Mouse (Mus musculus): ENCODE measurements around the gene Lmod1.

Lmod1 gene

DNA sequence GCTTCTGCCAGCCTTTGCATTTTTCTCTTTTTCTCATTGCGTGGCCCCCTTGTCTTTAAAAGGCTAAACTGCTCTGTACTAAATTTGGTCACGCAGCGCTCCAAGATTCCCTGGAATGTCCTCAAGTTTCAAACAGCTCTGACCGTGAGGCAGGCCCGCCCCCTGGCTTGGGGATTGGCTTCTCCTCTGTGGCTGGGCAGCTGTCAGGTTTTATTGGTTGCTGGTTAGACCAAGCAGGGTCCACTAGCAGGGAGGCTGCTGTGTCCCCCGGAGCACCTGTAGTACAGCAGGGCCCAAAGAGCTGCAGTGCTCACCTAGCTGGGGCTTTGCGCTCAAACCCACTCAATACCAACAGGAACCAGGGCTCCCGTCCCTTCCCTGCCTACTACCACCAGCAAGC lies at the start of gene Lmod1:
TSS of gene Lmod1 (plus strand) at position 237 of the 400 bp plus-strand sequence.
- no peak for DNase-seq (ENCODE audit: low spot score in 2 of 2)

GRCm38 (mm10) chr1:135280646-135281045 lies 44.0 kb upstream of the Lmod1 start:
- no peak for DNase-seq (ENCODE audit: low spot score in 2 of 2)

DNA sequence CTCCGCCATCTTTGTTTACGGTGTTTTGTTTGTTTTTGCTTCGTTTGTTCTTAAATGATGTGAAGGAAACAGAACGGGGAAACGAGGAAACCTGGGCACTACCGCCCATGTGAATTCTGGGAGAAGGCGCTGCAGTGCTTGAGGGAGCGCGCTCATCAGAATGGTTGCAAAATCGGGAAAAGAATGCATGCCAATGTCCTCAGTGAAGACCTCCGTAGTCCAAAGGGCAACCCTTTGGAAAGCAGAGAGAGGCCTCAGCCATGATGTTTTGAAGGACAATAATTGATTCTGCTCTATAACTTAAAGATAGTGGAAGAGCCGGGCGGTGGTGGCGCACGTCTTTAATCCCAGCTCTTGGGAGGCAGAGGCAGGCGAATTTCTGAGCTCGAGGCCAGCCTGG lies 42.8 kb upstream of the Lmod1 start:
- DNase-seq (ENCODE audit: low spot score in 2 of 2), result no peak

DNA sequence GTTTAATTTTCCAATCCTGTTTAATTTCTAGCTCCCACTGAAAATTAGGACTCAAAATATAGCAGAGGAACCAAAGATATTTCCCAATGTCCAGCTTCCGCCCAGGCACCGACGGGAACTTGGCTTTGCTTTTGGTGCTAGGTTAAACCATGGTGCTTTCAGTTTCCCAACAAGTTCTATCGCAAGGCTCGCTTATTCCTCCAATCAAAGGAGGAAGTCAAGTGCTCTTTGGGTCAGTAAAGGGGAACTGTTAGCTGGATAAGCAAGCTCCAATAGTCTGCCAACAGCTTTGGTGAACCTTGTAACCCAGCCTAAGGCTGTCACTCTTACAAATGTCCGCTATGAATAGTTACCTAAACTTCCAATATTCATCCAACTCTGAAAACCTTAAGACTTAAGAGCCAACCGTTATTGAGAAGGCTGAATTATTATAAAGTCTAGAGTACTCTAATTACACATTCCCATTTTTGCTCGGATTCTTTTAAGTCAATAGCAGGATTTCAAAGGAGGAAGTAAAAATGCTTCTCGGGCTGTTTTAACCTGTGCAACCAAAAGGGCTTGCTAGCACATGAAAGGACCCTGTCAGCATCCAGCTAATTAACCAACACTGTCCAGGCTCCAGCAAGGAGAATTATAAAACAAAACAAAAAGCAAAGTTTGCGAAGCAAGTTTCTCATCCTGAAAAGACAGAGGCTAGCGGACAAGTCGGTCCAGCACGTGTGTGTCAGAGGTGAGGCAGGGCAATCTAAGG lies 41.9 kb upstream of the Lmod1 start:
- DNase-seq (ENCODE audit: low spot score in 2 of 2), result peak; percentile 15 to 48

- no peak for DNase-seq (ENCODE audit: low spot score in 2 of 2)
Measured at GRCm38 (mm10) chr1:135283287-135283825, 41.3 kb upstream of the Lmod1 start.

- DNase-seq (ENCODE audit: low spot score in 2 of 2), result peak; percentile 56 to 57
Measured at GRCm38 (mm10) chr1:135283826-135284291, 40.7 kb upstream of the Lmod1 start, which contains the start of gene Rnpep. TSS of gene Rnpep (minus strand) at chr1:135284084.

DNA sequence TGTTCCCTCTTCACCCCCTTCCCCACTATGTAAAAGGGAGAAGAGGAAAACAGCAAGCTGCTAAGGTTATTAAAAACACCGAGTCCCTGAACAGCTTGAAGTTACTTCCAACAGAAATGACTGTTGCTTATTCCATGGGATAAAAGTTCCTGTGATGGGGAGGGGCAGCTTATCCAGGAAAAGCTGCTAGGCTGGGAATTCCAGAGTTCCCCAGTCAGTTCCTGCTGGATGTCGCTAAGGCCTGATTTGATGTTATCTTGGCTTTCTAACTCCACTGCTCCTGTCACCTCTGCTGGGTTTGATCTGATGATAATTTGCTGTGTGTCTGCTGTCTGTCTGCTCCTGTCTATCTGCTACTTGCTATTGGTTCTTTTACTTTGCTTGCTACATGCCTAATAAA lies 38.3 kb upstream of the Lmod1 start:
- DNase-seq (ENCODE audit: low spot score in 2 of 2), result no peak

GRCm38 (mm10) chr1:135290908-135291307 lies 33.7 kb upstream of the Lmod1 start:
- no peak for DNase-seq (ENCODE audit: low spot score in 2 of 2)

GRCm38 (mm10) chr1:135311356-135311755 lies 13.3 kb upstream of the Lmod1 start:
- no peak for DNase-seq (ENCODE audit: low spot score in 2 of 2)

GRCm38 (mm10) chr1:135312201-135312600 lies 12.4 kb upstream of the Lmod1 start:
- DNase-seq (ENCODE audit: low spot score in 2 of 2), result no peak

- peak; percentile 87 to 90 for DNase-seq (ENCODE audit: low spot score in 2 of 2)
Measured at GRCm38 (mm10) chr1:135313284-135314031, 11.1 kb upstream of the Lmod1 start, which contains the start of gene Timm17a. TSS of gene Timm17a (minus strand) at chr1:135313778.

DNA sequence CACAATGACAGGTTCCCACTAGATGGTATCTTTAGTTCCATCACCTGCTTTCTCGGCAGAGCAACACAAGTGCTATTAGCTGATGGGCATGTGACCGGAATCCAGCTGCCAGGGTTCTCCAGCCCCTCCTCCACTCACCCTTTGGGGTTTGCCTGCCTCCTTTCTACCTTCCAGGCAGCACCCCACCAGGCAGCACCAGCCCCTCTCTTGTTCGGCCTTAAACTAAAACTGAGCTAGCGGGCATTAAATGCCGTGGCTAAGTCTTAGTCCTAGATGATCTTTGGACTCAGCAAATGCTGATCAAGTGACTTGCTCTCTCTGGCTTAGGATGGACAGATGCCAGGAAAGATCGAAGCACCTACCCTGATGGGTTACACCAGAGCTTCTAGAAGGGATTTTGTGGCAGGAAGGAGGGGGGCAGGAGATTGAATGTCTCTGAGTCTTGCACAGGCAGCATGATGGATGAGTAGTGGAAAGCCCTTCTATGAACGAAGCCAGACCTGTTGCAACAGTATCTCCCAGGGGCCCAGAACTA lies 1.2 kb upstream of the Lmod1 start:
- DNase-seq (ENCODE audit: low spot score in 2 of 2), result no peak

DNA sequence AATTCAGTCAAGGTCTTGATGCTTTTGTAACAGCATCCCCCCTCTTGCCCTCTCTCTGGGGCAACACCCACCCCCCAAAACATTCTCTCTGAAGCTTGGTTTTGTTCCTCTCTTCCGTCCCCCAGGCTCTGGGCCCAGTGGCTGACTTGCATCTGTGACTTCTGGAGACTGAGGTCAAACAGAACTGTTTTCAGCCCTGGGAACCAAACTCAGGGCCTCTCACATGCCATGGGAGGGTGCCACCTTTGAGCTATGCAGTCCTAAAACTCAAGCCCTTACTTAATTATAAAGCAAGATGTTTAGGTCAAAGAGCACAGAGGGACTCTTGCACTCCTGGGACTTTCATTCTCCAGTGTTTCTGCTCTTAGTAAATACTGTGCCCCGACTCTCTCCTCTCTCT lies 1.3 kb downstream of the Lmod1 start:
- no peak for DNase-seq (ENCODE audit: low spot score in 2 of 2)

- DNase-seq (ENCODE audit: low spot score in 2 of 2), result no peak
Measured at GRCm38 (mm10) chr1:135328368-135328767, 3.8 kb downstream of the Lmod1 start.

GRCm38 (mm10) chr1:135330578-135330977 lies 6.0 kb downstream of the Lmod1 start:
- DNase-seq (ENCODE audit: low spot score in 2 of 2), result no peak

DNA sequence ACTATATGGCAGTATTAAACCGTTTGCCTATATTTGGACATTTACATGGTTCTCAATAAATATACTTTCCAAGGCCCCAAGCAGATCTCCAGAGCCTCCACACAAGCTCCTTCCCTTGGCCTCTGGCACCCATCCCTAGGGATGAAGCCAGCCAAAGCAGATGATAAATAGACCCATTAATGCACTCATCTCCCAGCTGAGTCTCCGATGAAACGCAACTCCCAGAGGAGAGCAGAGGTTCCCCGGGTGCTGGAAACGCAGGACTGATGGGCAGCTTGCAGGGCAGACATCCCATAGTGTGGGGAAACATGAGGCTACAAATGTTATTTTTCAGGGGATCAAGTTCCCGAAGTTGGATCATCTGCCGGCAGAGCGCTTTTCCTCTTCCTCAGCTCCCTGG lies 17.3 kb downstream of the Lmod1 start:
- no peak for DNase-seq (ENCODE audit: low spot score in 2 of 2)

GRCm38 (mm10) chr1:135344026-135344425 lies 19.4 kb downstream of the Lmod1 start:
- DNase-seq (ENCODE audit: low spot score in 2 of 2), result no peak

DNA sequence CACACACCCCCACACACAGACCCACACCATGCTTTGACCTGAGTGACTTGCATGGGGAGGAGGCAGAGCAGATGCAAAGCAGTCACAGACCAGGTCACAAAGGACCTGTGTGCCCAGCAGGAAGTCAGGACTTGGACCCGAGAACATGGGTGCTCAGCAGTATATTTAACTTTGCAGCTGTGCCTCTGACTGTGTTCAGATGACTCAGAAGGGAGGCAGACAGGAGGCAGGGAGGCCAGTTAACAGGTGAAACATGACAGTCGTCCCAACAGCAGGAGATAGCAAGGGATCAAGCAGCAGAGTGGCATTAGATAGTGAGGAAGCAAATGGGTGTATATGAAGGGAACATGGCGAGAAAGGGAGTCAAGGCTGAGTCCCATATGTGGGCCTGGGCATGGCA lies 22.3 kb downstream of the Lmod1 start:
- DNase-seq (ENCODE audit: low spot score in 2 of 2), result no peak

DNA sequence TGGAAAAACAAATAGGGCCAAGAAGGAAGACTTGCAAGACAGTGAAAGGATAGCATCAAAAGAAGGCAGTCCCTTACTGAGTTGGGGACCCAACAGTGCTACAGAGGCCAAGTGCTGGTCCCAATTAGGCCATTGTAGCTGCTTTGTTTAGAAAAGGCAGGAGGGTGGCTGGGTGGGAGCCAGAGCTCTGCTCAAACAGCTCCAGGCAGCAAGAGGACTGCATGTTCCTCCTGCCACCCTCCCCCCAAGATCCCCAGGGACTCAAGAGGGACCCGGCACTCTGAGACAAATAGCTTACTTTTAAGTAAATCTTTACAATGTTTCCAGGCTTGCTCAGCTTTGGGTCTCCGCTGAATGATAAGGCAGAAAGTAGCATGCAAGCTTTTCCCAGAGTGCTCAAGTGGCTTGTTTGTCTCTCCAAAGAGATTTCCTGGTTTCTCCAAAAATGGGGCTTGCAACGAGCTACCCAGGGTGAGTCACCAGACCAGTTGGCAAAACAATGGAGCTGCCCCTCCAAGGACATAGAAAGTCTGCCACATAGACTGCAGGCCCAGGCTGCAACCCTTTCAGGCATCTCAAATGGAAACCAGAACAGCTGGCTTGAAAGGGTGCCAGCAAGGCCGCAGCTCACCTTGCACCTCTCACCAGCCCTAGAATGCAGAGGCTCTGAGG lies 23.0 kb downstream of the Lmod1 start:
- DNase-seq (ENCODE audit: low spot score in 2 of 2), result no peak

GRCm38 (mm10) chr1:135351953-135352352 lies 27.3 kb downstream of the Lmod1 start:
- DNase-seq (ENCODE audit: low spot score in 2 of 2), result no peak

GRCm38 (mm10) chr1:135359071-135359470 lies 34.5 kb downstream of the Lmod1 start:
- DNase-seq (ENCODE audit: low spot score in 2 of 2), result no peak

DNA sequence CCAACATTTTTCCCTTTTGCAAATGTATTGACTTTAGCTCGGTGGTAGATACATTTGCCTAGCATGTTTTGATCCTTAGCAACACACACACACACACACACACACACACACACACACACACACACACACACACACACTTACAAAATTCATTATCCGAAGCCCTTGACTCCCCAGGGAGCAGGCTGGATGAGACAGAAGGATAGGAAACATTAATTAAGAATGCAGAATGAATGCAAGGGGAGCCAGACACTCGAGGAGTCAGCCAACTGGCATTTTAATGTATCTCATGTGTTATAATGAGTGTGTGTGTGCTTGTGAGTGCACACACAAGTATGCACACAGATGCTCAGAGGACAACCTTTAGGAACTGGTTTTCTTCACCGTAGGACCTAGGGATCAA lies 36.9 kb downstream of the Lmod1 start:
- DNase-seq (ENCODE audit: low spot score in 2 of 2), result no peak
